Mouse (Mus musculus) retina, adult 2 months (tissue): ENCODE results near the gene Sema4g.

Source experiments
- DNase-seq: peaks from one replicate; pipeline ENCODE4 v3.0.0-alpha.2; 2012; ENCODE audit warnings: low read depth, low spot score

Gene Sema4g

DNA sequence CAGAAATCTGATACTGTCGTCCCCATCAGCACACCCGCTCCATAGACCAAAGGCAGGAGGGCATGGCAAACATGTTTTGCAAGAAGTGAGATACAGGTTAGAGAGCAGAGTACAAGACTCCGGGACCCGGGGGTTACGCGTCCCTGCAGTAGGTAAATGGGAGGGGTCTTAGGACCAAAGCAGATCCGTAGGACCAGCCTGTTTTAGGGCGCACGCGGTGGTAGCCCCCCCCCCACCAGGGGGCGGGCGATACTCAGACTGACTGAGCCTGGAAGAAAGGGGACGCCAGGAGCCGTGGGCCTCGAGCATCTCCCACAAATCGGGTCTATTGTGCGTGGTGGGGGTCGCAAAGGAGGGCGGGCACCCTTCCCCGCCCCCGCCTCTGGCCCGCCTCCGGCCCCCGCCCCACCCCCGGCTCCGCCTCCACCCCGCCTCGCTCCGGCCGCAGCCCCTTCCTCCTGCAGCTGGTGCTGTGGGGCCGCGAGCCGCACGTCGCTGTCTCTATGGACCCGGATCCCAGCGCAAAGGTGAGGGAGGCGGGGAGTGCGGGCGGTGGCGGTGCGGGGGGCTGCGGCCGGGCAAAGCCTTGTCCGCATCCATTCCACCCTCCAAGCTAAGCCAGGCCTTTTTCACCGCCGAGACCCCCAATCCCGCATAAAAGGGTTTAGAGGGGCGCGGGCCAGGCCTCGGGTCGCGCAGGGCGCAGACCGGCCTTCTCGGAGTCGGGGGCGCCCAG, at the start of gene Sema4g:
Sema4g (plus strand) TSS at position 271 of the 736 bp plus-strand sequence.
- no peak for DNase-seq

DNA sequence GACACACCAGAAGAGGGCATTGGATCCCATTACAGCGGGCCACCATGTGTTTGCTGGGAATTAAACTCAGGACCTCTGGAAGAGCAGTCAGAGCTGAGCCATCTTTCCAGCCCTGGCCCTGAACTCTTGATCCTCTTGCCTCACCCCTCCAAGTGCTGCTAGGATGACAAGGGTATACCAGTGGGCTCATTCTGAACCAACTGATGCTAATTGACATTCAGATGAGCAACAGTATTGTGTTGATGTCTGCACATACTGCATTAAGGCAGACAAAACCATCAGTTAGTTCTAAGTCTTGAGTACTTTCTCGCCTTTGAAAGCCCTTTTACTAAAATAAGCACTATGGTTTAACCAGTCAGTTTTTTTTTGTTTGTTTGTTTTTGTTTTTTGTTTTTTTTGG, 29.3 kb upstream of the Sema4g start:
- no peak for DNase-seq

DNA sequence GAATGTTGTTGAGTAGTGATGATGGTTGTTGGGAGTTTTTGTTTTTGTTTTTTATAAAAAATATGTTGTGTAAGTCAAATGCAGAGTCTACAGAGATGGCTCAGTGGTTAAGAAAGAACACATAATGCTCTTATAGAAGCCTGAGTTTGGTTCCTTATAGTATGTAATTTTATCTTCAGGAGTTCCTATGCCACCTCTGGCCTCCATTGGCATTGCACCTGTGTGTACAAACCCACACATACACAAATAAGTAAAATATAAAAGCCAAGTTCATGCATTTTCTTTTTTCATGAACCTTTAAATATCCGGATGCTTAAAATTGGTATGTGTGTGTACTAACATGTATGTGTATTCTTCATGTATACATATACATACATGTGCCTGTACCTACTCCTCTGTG, 22.9 kb upstream of the Sema4g start:
- DNase-seq, result no peak

DNA sequence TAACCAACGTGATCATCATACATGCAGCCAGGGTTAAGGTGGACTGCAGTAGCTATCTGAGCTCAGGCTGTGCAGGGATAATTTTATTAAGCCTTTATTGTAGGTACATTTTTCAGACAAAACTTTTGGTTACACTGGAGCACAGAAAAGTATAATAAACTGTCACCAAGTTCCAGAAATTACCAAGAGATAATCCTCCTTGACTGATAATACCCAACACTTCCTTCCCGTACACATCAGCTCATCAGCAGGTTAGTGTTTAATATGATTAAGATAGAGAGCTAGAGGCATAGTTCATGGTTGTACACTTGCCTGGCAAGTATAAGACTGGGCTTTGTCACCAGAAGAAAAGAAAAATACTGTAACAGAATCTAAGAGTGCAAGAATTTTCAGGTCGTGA, 20.6 kb upstream of the Sema4g start:
- DNase-seq, result no peak

DNA sequence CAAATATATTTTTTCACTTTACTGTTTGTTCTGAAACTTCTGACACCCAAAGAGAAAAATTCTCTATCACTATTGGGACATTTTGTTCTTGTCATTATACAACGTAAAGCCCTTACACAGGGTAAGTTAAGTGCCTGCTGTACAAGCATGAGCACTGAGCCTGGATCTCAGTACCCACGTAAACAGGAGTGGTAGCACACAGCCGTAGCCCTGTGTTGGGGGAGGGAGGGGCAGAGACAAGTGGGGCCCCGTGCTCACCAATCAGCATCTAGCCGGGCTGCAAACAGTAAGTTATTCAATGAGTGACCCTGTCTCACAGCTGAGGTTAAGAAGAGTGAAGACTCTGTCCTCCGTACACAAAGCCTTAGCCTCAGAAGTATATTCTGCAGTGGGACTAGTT, 12.3 kb upstream of the Sema4g start:
- DNase-seq, result no peak

DNA sequence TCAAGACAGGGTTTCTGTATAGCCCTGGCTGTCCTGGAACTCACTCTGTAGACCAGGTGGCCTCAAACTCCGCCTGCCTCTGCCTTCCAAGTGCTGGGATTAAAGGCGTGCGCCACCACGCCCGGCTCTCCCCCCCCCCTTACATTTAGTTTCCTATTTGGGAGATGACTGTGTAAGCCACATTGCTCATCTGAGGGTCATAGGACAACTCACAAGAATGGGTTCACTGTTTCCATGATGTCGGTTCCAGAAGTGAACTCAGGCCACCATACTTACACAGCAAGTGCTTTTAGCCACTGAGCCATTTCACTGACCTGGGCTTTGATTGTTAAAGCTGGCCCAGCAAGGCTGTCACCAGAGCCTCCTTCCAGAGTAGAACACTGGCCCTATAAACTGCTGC, 11.8 kb upstream of the Sema4g start:
- no peak for DNase-seq

DNA sequence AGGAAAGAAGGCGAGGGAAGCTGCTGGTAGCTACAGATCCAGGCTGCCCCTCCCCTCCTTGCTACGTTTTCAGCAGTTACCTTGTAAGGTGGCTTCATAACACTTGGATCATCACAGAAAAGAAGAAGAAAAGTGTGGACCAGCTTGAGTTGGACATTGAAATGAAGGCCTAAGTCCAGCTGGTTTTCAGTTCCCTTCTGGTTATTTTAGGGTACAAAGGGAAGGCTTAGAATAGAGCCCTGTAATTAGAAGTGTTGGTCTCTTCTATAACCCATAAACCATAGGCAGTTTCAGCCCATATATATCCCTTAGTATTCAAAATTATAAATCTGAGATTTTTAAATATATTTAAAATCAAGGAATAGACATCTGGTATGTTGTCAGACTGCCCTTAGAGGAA, 8.1 kb upstream of the Sema4g start:
- no peak for DNase-seq

DNA sequence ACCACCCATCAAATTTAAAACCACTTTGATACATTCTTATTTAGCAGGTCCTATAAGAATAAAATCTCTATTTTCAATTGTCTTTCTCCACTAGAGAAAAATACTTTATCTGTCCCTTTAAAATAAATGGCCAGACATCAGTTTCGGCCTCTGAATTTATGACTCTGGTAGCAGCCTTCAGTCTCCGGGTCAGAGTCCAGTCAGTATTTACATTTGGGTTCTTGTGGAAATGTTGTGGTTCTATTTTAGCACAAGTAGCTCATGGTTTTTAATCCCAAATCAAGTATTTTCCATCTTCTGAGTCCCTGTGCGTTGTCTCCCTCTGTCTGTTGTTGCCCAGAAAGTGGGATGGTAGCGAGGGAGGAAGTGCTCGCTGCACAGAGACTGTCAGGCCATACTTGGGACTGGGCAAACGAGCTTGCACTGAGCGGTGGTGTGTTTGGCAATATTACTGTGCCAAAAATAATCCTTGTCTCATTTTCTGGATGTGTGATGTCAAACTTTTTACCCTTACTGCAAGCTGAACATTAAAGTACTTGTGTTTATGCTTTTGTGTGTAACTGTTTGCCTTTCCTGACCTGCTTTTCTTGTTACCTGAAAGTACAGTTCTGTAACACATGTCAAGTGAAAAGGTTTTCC, 6.3 kb upstream of the Sema4g start:
- no peak for DNase-seq

DNA sequence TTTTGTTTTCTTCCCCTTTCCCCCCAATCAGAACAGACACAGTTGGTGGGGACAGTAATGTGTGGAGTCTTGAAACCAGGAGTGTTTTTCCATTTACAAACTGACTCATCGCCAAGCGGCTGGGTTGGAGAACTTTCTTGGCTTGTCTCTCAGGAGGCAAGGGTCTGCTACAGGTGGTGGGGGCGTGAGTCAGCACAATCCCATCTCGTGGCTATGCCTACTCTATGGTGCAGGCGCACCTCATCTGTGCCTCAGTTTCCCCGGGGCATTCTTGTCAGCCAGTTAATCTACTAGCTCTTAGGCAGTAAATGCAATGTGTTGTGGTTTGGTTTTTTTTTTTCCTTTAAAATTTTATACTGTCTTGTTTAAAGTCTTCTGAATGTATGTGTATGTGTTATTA, 5.5 kb upstream of the Sema4g start:
- no peak for DNase-seq

DNA sequence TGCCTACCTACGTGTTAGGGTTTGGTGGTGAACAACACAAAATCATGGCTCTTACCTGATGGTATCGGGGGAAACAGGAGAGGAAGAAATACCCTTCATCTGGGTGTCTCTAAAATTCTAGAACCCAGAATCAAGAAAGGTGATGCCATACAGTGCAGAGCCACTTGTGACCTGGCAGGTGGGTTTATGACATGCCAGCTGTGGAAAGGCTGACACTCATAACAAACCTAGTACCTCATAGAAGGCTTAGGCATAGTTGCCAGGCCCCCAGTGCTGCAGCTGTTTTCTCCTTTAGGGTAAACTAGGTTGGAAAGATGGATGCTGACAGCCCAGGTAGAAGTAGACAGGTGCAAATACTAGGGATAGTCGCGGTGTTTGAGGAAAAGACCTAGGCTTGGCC, 4.5 kb upstream of the Sema4g start:
- no peak for DNase-seq

DNA sequence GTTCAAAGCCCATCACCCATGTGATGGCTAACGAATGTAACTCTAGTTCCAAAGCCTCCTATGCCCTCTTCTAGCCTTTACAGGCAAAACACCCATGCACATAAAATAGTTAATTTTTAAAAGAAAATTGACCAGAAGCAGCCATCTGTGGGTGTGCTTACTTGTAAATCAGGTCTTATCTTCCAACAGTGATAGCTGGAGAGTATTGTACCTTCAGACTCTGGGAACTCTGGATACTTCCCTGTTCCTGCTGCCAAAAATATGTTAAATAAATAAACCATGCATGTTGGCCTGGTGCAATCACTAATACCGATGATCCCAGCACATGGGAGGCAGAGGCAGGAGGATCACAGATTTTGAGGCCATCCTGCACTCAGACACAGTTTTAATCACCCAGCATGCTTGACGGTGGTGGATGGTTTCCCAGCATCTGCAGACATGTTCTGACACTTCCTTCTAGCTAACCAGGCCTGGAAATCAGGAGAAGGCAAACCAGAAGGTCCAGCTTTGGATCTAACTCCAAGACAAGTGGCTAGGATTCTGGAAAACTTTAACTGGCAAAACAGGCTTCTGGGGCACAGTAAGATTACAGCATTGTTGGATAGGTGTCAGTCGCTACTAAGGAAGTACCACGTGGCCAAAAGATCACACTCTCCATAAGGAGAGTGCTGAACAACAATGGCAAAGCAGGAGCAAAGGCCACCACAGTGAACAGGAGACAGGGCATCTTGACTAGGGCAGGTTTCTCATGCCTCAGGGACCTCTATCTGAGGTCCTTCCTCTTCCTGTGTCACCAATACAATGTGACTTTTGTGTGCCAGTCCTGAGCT, 3.5 kb upstream of the Sema4g start:
- DNase-seq, result no peak

DNA sequence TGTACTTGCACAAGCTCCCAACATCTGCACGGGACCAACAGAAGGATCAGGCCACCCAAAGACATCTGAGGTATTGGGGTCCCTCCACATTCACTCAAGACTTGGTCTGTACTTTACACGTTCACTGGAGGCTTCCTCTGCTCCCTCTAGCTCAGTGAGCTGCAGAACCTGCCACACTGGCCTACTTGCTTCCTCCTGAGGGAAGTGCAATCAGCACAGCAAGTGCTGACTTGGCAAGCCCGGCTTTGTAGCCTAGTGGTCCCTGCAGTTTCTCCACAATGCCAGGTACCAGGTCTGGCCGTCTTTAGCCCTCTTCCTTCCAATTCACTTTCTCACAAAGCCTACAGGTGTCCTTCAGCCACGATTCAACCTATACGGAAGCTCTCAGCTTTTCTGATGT, 1.9 kb upstream of the Sema4g start:
- DNase-seq, result no peak

DNA sequence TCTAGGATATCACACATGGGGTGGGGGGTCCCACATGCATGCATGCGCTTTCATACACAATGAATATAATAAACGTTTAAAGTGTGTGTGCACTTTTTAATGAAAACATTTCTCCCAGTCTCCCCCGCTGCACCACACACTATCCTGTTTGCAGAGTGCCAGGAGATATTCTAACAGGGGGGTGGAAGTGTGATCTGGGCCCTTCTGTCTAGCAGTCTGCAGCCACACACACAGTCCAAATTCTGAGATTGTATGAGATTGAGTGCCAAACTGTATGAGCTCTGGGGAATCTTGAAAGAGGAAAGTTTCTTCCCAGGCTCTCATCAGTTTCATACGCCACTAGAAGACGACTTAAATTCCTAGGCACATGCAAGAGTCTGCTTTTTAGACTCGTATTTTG, 1.1 kb upstream of the Sema4g start:
- DNase-seq, result no peak

DNA sequence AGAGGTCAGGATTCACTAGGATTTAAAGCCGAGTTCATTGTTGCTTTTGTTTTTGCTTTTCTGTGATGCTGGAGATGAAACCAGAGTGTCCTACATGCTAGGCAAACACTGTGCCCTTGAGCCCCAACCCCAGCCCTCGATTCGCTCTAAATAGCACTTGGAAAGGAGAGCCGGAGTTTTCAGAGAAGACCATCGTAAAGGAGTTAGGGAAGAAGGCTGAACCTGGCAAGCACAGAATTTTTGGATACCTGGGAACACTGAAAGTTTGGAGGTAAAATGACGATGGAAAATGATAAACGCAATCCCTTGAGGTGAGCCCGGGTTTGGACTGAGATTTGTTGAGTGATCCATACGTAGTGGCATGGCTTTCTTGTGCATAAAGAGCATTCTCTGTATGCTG, 580 bp upstream of the Sema4g start:
- DNase-seq, result no peak

DNA sequence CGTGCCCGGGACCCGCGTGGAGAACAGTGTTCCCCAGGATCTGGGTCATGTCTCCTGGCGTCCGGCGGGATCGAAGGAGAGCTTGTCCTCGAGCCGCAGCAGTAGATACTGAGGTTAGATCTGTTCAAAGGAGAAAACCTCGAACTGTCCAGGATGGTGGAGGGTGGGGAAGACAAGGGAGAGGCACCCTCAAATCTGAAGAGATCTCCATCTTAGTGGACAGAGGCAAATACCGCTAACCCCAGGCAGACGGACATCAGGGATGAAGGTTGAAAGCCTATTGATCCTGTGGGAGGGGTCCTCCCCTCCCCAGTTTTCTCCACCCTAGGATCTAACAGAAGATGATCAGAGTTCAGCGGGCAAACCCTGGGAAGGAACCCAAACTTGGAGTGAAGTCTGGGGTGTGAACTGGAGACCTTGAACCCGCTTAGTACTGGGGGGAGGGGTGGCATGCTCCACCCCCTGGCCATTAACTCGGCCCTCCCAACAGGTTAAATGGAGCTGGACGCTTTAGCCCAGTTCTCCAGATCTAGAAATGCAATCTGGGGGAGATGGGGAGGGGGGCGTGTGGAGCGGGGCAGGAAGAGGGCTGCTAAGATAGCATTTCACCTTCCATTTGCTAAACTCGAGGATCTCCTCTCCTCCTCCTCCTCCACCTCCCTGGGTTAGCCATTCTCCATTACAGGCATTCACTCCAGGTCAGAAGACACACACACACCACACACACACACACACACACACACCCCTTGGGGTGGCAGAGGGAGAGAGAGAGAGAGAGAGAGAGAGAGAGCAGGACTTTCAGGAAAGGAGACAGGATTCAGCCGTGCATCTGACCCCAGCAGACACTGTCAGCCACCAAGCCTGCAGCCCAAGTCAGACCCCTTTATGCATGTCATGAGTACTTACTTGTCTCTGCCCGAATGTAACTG, 930 bp downstream of the Sema4g start:
- no peak for DNase-seq

DNA sequence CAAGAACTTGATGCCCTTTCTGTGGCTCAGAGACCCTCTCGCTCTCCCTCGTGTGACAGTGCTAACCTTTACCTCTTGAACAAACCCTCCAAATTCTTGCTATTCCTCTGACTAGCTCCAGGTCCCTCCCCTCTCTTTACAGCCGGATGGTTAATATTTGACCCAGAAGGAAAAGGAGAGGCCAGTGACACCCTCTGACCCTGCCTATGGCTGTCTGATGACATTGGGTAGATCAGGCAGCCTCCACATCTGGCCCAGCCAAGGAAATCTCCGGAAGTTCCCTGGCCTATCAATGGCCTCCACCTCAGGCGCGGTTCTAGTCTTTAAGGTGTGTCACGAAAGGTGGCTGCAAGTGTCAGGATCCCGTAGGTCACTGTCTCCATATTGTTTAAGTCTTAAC, 2.1 kb downstream of the Sema4g start:
- no peak for DNase-seq

DNA sequence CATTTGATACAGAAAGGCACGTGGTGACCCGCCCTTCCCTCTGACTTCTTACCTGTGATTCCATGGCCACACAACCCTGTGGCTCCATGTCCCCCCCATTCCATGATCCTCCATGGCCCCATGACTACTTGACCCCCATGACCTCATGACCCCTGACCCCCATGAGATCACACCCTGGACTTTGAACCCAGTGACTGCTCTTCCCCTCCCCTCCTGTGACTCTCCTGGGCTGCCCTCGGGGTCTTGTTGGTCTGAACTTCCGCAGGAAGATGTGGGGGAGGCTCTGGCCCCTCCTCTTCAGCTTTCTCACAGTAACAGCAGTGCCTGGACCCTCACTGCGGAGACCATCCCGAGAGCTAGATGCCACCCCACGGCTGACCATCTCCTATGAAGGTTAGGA, 3.3 kb downstream of the Sema4g start:
- DNase-seq, result no peak

DNA sequence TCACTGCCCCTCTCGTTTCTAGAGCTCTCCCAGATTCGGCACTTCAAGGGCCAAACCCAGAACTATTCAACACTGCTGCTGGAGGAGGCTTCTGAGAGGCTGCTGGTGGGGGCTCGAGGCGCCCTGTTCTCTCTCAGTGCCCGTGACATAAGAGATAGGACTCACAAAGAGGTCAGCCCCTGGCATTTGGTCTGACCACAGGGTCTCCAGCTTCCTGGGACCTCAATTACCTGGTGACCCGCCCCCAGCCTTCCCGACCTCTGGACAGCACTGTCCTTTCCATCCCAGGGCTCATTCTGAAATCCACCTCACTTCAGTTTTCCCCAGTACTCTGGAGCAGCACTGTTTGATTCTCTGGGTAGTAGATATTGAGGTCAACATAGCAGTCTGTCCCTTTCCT, 3.8 kb downstream of the Sema4g start:
- DNase-seq, result no peak

DNA sequence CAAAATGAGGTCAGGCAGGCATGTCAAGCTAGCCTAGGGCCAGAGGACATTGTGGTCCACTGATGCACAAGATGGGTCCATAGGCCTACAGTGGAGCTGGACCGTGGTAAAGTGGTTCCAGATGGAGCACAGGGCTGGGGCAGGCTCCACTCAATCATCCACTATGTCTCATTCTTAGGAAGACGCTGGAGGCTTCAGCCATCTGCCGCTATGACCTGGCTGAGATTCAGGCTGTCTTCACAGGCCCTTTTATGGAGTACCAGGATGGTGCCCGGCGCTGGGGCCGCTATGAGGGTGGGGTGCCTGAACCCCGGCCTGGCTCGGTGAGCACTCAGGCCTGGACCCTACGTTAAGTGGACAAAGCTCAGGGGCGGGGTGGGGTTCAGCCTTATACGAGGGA, 8.9 kb downstream of the Sema4g start:
- no peak for DNase-seq

DNA sequence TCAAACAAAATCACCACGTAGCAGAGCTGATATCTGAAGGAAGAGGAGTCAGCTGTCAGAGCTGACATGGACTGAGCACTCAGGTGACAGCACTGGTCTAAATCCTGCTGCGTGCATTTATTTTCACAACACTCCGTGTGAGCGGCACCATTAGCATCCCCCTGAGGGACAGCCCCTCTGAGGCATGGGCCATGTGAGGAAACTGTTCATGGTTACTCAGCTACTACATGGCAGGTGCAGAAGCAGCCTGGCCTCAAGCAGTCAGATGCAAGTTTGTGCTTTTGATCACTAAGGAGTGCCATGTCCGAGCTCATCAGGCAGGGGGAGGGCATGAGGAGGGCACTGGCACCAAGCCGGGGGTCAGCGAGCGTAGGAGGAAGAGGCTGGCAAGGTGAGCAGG, 10.7 kb downstream of the Sema4g start:
- no peak for DNase-seq

DNA sequence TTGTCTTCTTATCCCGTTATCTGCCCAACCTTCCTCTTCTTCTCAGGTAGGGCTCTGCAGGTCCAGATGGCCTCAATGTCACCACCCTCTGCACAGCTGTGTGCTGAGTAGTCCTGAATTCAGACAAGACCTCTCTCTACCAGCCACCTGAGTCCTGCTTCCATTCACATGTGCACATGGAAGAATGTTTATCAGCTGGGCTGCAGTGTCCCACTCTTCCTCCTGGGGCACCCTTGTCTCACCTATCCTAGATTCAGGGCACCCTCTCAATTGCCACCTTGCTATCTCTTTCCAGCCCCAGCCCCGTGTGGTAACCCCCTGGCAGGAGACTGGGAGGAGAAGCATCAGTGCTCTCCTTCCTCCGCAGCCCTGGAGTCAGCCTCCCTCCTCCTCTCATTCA, 13.4 kb downstream of the Sema4g start:
- DNase-seq, result no peak
